Mouse (Mus musculus): Measurements from ENCODE around the gene Eif2b1. TPM values are rescaled to one million over a fixed set of nuclear protein-coding genes. Genes with fewer than 3 reads are reported as not detected.
"Not testable (repeated sequence)": the region's sequence is repeated elsewhere in the genome, so short reads cannot be mapped to it uniquely, and the experiment has no call there.

Eif2b1 gene
- polyA plus RNA-seq, 1 experiment from 2014 or later: 67.8 TPM

GRCm38 (mm10) chr5:124552558-124553307, 26.2 kb downstream of the Eif2b1 start, which contains the start of gene Ddx55:
Ddx55 (plus strand) TSS chr5:124552864.
- H3K27me3 ChIP-seq (ENCODE audit: control insufficient read depth, insufficient read depth, low read length): no peaks in the 10 kb centered on the region
- peak within 1 kb of the TSS; percentile 63 for H3K4me2 ChIP-seq (ENCODE audit: low read depth, low read length)
- peak within 1 kb of the TSS; percentile 88 for H3K4me3 ChIP-seq (ENCODE audit: low read depth, low read length)
- H3K9ac ChIP-seq (replicated peaks; ENCODE audit: low read depth, low read length): peak within 1 kb of the TSS; percentile 84
- WGBS: under 1% methylated on average over 66 of the region's 66 CpGs
- no peaks in the 10 kb centered on the region for H3K9me3 ChIP-seq (ENCODE audit: control insufficient read depth, low read length)
- peaks cover 28% of the 10 kb centered on the region for H3K36me3 ChIP-seq (ENCODE audit: control insufficient read depth, insufficient read depth, low read length)
- peak; percentile 93 for ATAC-seq (ENCODE audit: low read depth)
- H3K4me1 ChIP-seq (ENCODE audit: control insufficient read depth, insufficient read depth, low read length): peaks cover 6% of the 10 kb centered on the region; the same call in 1 of the 2 replicates
- peak within 1 kb of the TSS; percentile 80 for H3K27ac ChIP-seq (ENCODE audit: low read depth, low read length)

- peaks cover 28% of the 10 kb centered on the region for H3K36me3 ChIP-seq (ENCODE audit: control insufficient read depth, insufficient read depth, low read length)
- peaks cover 6% of the 10 kb centered on the region; the same call in 1 of the 2 replicates for H3K4me1 ChIP-seq (ENCODE audit: control insufficient read depth, insufficient read depth, low read length)
- peak overlapping the region; percentile 84 for H3K9ac ChIP-seq (replicated peaks; ENCODE audit: low read depth, low read length)
- peak; percentile 12; the same call in 1 of the 2 replicates for ATAC-seq (ENCODE audit: low read depth)
- H3K9me3 ChIP-seq (ENCODE audit: control insufficient read depth, low read length): no peaks in the 10 kb centered on the region
- H3K4me2 ChIP-seq (ENCODE audit: low read depth, low read length): peak overlapping the region; percentile 63
- H3K27me3 ChIP-seq (ENCODE audit: control insufficient read depth, insufficient read depth, low read length): no peaks in the 10 kb centered on the region
- H3K27ac ChIP-seq (ENCODE audit: low read depth, low read length): peak overlapping the region; percentile 80
- 14% methylated on average over 9 of the region's 9 CpGs for WGBS
- H3K4me3 ChIP-seq (ENCODE audit: low read depth, low read length): peak overlapping the region; percentile 88
These were observed 26.8 kb downstream of the Eif2b1 start for GRCm38 (mm10) chr5:124552094-124552472.

DNA sequence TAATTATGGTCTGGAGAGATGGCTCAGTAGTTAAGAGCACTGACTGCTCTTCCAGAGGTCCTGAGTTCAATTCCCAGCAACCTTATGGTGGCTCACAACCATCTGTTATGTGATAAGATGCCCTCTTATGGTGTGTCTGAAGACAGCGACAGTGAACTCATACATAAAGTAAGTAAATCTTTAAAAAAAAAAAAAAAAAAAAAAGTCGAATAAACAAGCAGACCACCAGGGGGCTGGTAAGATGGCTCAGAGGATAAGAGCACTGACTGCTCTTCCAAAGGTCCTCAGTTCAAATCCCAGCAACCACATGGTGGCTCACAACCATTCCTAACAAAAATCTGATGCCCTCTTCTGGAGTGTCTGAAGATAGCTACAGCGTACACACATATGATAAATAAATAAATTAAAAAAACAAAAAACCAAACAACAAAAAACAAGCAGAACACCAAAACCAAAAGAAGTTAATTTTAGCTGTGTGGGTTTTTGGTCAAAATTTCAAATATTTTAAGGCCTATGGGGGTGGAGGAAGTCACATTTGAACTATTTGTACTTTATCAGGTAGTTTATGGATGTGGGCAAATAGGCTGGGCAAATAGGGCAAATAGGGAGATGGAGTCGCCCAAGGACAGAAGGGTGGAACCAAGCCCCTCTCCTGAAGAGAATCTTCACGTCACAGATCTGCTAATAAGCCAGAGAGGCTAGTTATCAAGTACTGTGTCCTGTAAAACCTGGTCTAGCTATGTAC, 27.4 kb downstream of the Eif2b1 start:
- WGBS: 36% methylated on average over 5 of the region's 5 CpGs
- H3K9ac ChIP-seq (replicated peaks; ENCODE audit: low read depth, low read length): not testable (repeated sequence)

DNA sequence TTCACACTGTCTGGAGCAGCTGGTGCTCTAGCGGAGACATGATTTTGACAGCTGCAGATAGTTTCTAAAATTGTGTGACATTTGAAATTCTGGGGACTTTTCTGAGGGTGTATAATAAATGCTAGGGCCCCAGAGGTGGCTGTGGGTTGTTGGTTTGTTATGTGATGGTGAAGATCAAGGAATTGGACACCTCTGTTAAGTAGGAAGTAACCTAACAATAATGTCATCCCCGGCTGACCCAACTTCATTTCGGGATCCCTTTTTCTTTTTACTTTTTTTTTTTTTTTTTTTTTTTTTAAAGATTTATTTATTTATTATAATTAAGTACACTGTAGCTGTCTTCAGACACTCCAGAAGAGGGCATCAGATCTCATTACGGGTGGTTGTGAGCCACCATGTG, 28.2 kb downstream of the Eif2b1 start:
- not testable (repeated sequence) for H3K4me3 ChIP-seq (ENCODE audit: low read depth, low read length); H3K27me3 ChIP-seq (ENCODE audit: control insufficient read depth, insufficient read depth, low read length); H3K4me1 ChIP-seq (ENCODE audit: control insufficient read depth, insufficient read depth, low read length); H3K4me2 ChIP-seq (ENCODE audit: low read depth, low read length); H3K9me3 ChIP-seq (ENCODE audit: control insufficient read depth, low read length); H3K27ac ChIP-seq (ENCODE audit: low read depth, low read length); ATAC-seq (ENCODE audit: low read depth); H3K9ac ChIP-seq (replicated peaks; ENCODE audit: low read depth, low read length)
- H3K36me3 ChIP-seq (ENCODE audit: control insufficient read depth, insufficient read depth, low read length): peaks cover 29% of the 10 kb centered on the region
- WGBS: 81% methylated on average over 4 of the region's 4 CpGs

More for the DNA sequence above, 27.4 kb downstream of the Eif2b1 start:
- not testable (repeated sequence) for H3K27ac ChIP-seq (ENCODE audit: low read depth, low read length); H3K27me3 ChIP-seq (ENCODE audit: control insufficient read depth, insufficient read depth, low read length); H3K4me1 ChIP-seq (ENCODE audit: control insufficient read depth, insufficient read depth, low read length); H3K9me3 ChIP-seq (ENCODE audit: control insufficient read depth, low read length); ATAC-seq (ENCODE audit: low read depth)
- Histone ChIP-seq H3K4me2 (ENCODE audit: low read depth, low read length) (peak overlapping the region; percentile 63), H3K4me3 (ENCODE audit: low read depth, low read length) (peak overlapping the region; percentile 88; the same call in 1 of the 2 replicates), H3K36me3 (ENCODE audit: control insufficient read depth, insufficient read depth, low read length) (peaks cover 27% of the 10 kb centered on the region)

- WGBS: 14% methylated on average over 8 of the region's 8 CpGs
- peak overlapping the region; percentile 85 for H3K4me3 ChIP-seq (ENCODE audit: low read depth, low read length)
- no peak overlapping the region for H3K27ac ChIP-seq (ENCODE audit: low read depth, low read length)
- ATAC-seq (ENCODE audit: low read depth): no peak
- H3K36me3 ChIP-seq (ENCODE audit: control insufficient read depth, insufficient read depth, low read length): peaks cover 24% of the 10 kb centered on the region
- H3K27me3 ChIP-seq (ENCODE audit: control insufficient read depth, insufficient read depth, low read length): no peaks in the 10 kb centered on the region
- no peaks in the 10 kb centered on the region for H3K9me3 ChIP-seq (ENCODE audit: control insufficient read depth, low read length)
- peak overlapping the region; percentile 78 for H3K9ac ChIP-seq (replicated peaks; ENCODE audit: low read depth, low read length)
- H3K4me2 ChIP-seq (ENCODE audit: low read depth, low read length): peak overlapping the region; percentile 95
- H3K4me1 ChIP-seq (ENCODE audit: control insufficient read depth, insufficient read depth, low read length): peaks cover 12% of the 10 kb centered on the region
These were observed 37.3 kb downstream of the Eif2b1 start for GRCm38 (mm10) chr5:124541602-124541973.

- Histone ChIP-seq H3K36me3 (ENCODE audit: control insufficient read depth, insufficient read depth, low read length) (peaks cover 19% of the 10 kb centered on the region), H3K9ac (replicated peaks; ENCODE audit: low read depth, low read length) (peak overlapping the region; percentile 78), H3K27ac (ENCODE audit: low read depth, low read length) (peak overlapping the region; percentile 76), H3K4me1 (ENCODE audit: control insufficient read depth, insufficient read depth, low read length) (peaks cover 12% of the 10 kb centered on the region), H3K9me3 (ENCODE audit: control insufficient read depth, low read length) (no peaks in the 10 kb centered on the region), H3K27me3 (ENCODE audit: control insufficient read depth, insufficient read depth, low read length) (no peaks in the 10 kb centered on the region), H3K4me2 (ENCODE audit: low read depth, low read length) (peak overlapping the region; percentile 95), H3K4me3 (ENCODE audit: low read depth, low read length) (peak overlapping the region; percentile 85)
- ATAC-seq (ENCODE audit: low read depth): peak; percentile 68
- under 1% methylated on average over 73 of the region's 89 CpGs for WGBS
These were observed 37.9 kb downstream of the Eif2b1 start for GRCm38 (mm10) chr5:124540905-124541601.

- Histone ChIP-seq H3K4me2 (ENCODE audit: low read depth, low read length) (peak within 1 kb of the TSS; percentile 95), H3K9me3 (ENCODE audit: control insufficient read depth, low read length) (no peaks in the 10 kb centered on the region), H3K27ac (ENCODE audit: low read depth, low read length) (peak within 1 kb of the TSS; percentile 76), H3K27me3 (ENCODE audit: control insufficient read depth, insufficient read depth, low read length) (no peaks in the 10 kb centered on the region), H3K36me3 (ENCODE audit: control insufficient read depth, insufficient read depth, low read length) (peaks cover 15% of the 10 kb centered on the region), H3K9ac (replicated peaks; ENCODE audit: low read depth, low read length) (peak within 1 kb of the TSS; percentile 78), H3K4me1 (ENCODE audit: control insufficient read depth, insufficient read depth, low read length) (peaks cover 12% of the 10 kb centered on the region), H3K4me3 (ENCODE audit: low read depth, low read length) (peak within 1 kb of the TSS; percentile 85)
- under 1% methylated on average over 34 of the region's 35 CpGs for WGBS
- peak; percentile 94 for ATAC-seq (ENCODE audit: low read depth)
These were observed 38.5 kb downstream of the Eif2b1 start, which contains the start of gene Tmed2 for GRCm38 (mm10) chr5:124540383-124540786. Tmed2 (plus strand) TSS chr5:124540695.

DNA sequence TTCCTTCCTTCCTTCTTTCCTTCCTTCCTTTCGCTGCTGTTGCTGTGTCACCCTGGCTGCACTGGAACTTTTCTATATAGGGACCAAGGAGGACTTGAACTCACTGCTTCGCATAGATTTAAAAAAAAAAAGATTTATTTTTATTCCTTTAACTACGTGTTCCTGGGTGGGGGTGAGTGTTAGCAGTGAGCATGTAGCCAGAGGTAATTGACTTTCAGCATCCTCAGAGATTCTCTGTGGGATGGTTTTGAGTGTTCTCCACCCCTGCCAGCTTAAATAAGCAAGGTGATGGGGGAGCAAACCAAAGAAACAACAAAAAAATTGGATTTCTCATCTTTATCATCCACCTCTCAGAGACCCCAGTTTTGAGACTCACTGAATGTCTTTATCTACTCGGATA, 39.0 kb downstream of the Eif2b1 start:
- ATAC-seq (ENCODE audit: low read depth): no peak
- H3K27ac ChIP-seq (ENCODE audit: low read depth, low read length): no peak overlapping the region
- H3K36me3 ChIP-seq (ENCODE audit: control insufficient read depth, insufficient read depth, low read length): peaks cover 11% of the 10 kb centered on the region
- peak overlapping the region; percentile 85 for H3K4me3 ChIP-seq (ENCODE audit: low read depth, low read length)
- H3K9me3 ChIP-seq (ENCODE audit: control insufficient read depth, low read length): no peaks in the 10 kb centered on the region
- no peak overlapping the region for H3K9ac ChIP-seq (replicated peaks; ENCODE audit: low read depth, low read length)
- no peaks in the 10 kb centered on the region for H3K27me3 ChIP-seq (ENCODE audit: control insufficient read depth, insufficient read depth, low read length)
- peak overlapping the region; percentile 28; the same call in 1 of the 2 replicates for H3K4me2 ChIP-seq (ENCODE audit: low read depth, low read length)
- H3K4me1 ChIP-seq (ENCODE audit: control insufficient read depth, insufficient read depth, low read length): peaks cover 12% of the 10 kb centered on the region
- 74% methylated on average over 4 of the region's 4 CpGs for WGBS

All from neural tube, embryonic 14.5 days (tissue).